Mouse (Mus musculus): ENCODE measurements around the gene Dpp6.
"Not testable (repeated sequence)": the region's sequence is repeated elsewhere in the genome, so short reads cannot be mapped to it uniquely, and the experiment has no call there.

The Dpp6 gene

GRCm38 (mm10) chr5:27501338-27501737 lies 684.3 kb downstream of the Dpp6 start, which contains the start of gene Speer4b:
Gene Speer4b (minus strand): TSS chr5:27501438.
- not testable (repeated sequence) for DNase-seq (ENCODE audit: low spot score)

DNA sequence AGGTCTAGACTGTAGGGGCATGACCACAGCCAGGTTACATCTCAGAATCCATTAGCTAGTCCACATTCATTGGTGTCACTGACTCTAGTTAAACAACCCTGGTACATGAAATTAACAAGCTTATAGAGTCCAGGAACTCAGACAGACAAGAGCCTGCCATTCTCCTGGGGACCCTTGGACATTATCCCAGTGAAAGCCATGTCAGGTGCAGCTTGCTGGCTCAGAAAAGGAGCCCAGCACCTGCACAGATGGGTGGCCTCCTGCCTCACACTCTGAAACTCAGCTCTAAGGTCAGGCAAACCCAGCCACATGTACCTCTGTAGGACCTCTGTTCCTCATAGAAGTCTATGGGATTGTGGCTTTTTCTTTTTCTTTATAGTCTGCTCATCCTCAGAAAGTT lies 701.7 kb downstream of the Dpp6 start:
- DNase-seq (ENCODE audit: low spot score): no peak

DNA sequence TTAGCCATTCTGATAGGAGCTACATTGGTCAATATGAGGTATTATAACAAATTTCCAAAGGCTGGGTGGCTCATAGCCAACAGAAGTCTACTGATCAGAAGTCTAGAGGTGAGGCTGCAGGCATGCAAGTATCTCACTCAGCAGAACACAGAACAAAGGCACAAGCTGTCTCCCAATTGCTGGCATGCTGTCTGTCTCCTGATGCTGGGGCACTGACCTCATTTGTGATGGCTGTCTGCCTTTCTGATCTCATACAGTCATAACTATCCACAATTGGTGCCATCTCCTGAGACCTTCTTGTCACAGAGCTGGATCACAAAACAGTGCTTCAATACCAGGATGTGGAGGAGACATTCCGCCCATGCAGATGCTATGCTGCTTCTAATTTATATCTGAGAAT lies 709.9 kb downstream of the Dpp6 start:
- DNase-seq (ENCODE audit: low spot score): no peak

DNA sequence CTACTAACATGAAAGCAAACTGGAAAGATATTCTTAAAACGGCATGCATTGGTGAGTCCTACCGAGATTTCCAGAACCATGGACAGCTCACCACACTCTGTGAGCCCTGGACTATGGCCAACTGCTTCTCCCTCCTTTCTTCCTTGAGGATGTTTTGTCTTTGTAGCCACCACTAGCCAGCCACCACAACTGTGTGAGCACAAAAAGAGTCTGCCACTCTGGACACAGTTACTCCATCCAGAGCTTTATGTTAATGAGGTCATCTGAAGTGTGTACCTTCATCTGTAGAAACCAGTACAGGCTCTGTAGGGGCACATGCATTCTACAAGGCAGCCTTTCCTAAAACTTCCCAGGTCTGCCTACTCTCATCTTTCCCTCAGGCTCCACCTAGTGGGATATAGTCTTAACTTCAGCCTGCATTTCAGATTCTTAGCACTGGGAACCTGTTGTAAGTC lies 727.8 kb downstream of the Dpp6 start:
- no peak for DNase-seq (ENCODE audit: low spot score)

- no peak for DNase-seq (ENCODE audit: low spot score)
These were observed 732.3 kb downstream of the Dpp6 start for GRCm38 (mm10) chr5:27549291-27549690.

GRCm38 (mm10) chr5:27565700-27566099 lies 748.7 kb downstream of the Dpp6 start:
- no peak for DNase-seq (ENCODE audit: low spot score)

DNA sequence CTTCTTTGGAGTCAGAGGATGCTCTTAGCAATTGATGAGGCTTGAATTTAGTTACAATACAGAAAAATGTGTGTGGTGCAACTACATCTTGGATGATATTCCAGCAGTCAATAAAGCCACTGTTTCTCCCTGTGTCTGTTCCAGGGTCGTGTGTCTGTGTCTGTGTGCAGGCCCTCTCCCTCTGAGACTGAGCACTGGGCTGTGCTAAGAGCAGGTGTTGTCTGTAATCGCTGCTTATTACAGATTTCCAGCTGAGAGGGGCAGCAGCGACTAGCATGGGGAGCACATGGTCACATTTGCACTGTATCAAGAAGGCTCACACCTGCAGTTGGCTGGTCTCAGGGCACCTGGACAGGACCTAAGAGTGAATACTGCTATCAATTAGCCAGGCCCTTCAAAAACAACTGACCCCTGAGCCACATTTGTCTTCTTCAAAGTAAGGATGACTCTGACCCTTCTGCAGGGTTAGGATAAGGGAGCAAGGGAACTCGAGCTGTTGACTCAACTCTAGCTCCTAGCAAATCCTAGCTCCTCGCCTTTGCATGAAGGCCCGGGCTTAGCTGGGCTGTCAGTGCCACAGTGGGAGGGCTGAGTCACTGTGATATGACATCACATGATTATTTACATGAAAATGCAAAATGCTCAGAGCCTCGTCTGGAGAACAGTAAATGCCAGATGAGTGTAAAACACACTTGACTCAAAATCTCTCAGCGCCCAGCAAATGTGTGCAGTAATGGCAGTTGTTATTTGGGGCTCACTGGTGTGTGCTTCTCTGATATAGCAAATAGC lies 771.2 kb downstream of the Dpp6 start:
- DNase-seq (ENCODE audit: low spot score): no peak

DNA sequence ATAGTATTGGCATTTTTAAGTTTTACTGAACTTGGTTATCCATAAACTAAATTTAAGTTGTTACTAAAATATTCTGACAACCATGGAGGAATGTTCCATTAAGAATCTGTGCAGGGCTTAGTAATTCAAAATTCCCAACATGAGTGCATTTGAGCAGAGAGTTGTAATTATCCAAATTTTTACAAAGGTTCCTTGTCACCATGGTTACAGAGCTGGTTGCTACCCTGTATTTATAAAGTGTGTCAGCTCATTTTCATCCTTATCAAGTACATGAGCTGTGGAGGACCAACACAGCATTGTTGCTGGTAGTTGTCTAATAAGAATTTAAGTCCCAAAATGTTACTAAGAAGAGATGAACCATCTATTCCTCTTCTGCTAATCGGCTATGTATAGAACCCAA lies 787.1 kb downstream of the Dpp6 start:
- no peak for DNase-seq (ENCODE audit: low spot score)

GRCm38 (mm10) chr5:27615769-27616168 lies 798.8 kb downstream of the Dpp6 start:
- DNase-seq (ENCODE audit: low spot score): no peak

- no peak for DNase-seq (ENCODE audit: low spot score)
These were observed 804.8 kb downstream of the Dpp6 start for GRCm38 (mm10) chr5:27621811-27622210.

- no peak for DNase-seq (ENCODE audit: low spot score)
These were observed 806.9 kb downstream of the Dpp6 start for GRCm38 (mm10) chr5:27623876-27624275.

DNA sequence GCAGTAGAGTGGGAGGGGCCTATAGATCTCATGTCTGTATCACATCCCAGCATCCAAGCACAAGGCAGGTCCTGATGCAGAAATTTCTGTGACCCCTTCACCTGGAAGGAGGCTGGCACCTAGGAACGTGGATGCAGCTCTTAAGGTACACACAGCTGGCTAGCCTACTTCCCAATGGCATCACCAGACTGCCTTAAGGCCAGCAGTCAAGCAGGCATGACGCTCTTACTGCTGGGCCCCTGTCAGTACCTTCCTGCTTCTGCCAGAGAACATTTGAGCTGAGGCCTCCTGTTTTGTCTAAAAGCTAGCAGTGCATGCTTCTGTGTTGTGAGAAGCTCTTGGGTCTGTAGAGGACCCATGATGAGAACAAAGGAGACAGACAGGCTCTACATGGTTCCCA lies 815.1 kb downstream of the Dpp6 start:
- DNase-seq (ENCODE audit: low spot score): no peak

GRCm38 (mm10) chr5:27635941-27636340 lies 818.9 kb downstream of the Dpp6 start:
- no peak for DNase-seq (ENCODE audit: low spot score)

- DNase-seq (ENCODE audit: low spot score): no peak
These were observed 824.9 kb downstream of the Dpp6 start for GRCm38 (mm10) chr5:27641876-27642275.

DNA sequence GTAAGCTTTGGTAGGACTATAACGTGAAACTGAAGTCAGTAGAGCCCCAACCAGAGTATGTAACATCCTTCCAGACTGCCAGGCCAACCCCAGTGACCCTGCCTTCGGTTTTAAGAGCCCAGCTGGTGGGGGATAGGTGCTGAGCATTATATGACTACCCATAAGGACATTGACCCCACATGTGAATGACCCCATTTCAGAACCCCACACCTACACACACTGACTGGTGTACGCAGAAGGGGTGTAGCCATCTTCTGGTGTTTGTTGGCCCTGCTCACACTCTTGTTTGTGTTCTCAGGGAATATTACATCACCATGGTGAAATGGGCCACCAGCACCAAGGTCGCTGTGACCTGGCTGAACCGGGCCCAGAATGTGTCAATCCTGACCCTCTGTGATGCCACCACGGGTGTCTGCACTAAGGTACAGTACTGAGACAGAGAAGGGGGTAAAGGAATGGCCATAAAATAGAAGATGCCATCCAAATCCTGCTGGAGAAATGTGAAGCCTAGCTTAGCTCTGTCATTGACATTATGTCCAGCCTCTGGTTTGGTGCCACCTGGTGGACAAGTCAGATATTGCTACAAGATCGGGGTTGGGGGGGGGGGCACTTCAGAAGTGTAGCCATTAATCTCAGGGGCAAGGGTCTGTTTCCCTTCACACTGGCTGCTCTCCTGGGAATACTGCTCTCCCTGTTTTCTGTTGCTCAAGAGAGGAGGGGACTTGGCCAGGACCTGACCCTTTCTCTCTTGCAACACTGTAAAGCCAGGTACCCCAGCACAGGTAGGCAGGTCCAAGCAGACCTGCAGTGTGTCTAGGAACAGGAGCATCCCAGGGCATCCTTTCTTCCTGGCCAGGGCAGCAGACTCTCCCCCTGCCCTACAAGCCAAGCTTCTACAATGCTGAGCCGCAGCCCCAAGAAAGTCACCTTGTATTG lies 835.1 kb downstream of the Dpp6 start:
- DNase-seq (ENCODE audit: low spot score): no peak

DNA sequence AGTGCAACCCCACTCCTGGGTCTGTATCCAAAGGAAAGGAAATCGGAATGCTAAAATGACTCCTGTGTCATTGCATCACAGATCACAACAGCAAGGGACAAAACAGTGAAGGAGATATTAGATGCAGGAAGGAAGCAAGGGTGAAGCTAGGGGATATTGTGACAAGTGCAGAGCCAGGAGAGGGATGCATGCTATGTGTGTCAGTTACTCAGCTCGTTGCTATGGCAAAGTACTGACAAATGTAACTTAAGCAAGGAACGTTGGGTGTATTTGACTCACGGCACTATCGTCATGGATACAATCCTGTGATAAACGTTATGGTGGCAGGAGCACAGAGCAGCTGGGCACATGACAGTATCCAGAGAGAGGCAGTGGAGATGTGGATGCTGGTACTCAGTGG lies 839.1 kb downstream of the Dpp6 start:
- no peak for DNase-seq (ENCODE audit: low spot score)

- DNase-seq (ENCODE audit: low spot score): no peak
These were observed 840.7 kb downstream of the Dpp6 start for GRCm38 (mm10) chr5:27657672-27658071.

DNA sequence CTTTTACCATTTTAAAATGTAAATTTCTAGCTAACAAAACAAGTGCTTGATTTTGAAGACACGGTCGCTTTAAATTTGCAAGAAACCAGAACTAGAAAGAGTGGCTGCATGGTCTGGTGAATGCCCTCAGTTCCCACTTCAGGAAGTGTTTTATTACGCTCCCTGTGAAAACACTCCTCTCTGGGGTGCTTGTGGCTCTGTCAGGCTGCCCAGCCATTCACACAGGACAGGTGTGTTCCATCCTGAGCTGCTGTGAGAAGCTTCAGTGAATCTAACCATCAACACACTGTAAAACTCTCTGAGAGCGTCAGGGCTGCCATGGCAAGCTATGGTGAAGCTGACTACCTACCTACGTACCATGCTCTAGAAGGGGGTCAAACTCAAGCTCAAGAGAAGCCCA lies 841.2 kb downstream of the Dpp6 start:
- no peak for DNase-seq (ENCODE audit: low spot score)

DNA sequence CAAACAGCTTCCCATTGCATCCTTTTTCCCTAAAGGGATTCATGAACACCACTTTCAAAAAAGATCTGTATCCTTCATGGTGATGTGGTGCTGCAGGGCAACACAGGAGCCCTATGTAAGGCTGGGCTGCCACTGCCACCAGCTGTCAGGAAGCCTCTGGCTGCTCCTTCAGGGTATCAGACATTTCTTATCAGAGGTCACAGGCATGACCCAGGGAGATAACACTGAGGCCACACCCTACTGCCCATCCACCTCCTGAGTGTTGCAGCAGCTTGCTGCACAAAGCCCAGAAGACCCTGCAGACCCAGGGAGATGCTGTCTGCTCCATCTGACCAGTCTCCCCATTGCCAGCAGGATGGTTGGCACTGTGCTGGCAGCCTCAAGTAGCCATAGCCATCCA lies 841.6 kb downstream of the Dpp6 start:
- DNase-seq (ENCODE audit: low spot score): no peak

- DNase-seq (ENCODE audit: low spot score): no peak
These were observed 842.0 kb downstream of the Dpp6 start for GRCm38 (mm10) chr5:27659019-27659418.

DNA sequence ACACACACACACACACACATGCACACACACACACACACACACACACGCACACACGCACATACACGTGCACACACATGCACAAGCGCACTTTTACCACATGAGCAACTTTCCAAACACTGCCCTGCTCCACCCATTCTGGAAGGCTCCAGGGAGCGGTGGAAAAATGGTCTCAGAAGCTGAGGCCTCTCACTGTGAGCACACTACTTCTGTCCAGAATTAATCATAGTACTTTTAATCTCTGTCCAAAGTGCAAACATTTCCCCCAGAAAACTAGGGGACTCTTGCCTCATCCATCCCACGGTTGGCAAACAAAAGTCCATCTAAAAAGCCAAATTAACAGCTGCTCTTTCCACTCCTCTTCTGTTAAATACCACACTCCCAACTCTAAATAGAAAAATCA lies 842.8 kb downstream of the Dpp6 start:
- DNase-seq (ENCODE audit: low spot score): no peak

GRCm38 (mm10) chr5:27664111-27664510 lies 847.1 kb downstream of the Dpp6 start:
- no peak for DNase-seq (ENCODE audit: low spot score)

- DNase-seq (ENCODE audit: low spot score): no peak
These were observed 854.5 kb downstream of the Dpp6 start for GRCm38 (mm10) chr5:27671487-27671886.

All from urinary bladder, postnatal 10 days (tissue).